Mouse (Mus musculus) MN1 (cell line): ENCODE results near the gene Myom3.

Source experiments
- DNase-seq: peaks from one replicate; pipeline ENCODE4 v3.0.0-alpha.2; 2016; ENCODE audit warnings: low spot score

Myom3 gene

DNA sequence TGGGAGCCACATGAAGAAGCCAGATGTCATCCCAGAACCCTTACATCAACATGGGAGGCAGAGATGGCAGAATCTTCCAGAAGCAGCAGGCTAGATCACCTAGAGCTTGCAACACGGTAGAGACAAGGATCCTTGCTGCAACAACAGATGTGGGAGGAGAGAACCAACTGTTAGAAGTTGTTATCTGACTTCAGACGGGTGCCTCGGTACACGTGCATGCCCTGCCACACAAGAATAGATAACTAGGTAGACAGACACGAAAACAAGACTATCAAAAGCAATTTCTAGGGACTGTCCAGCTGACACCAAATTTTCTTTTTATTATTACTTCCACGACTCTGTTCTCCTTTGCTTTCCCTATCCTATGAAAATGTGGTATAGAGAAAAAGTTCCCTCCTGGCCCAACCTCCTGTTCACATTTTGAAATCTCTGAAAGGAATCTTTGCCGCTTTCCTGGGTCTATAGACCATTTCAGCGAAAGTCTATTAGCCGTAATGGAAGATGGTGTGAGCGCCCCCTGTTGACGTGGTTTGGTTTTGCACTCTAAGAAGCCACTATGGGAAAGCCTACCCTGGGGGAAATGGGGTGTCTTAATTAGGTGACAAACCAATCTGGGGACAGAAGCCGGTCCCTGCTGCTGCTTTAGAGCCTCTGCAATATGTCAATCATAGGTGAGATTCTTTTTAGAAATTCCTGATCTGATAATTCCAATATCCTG, 57.5 kb downstream of the Myom3 start:
- no peak for DNase-seq

DNA sequence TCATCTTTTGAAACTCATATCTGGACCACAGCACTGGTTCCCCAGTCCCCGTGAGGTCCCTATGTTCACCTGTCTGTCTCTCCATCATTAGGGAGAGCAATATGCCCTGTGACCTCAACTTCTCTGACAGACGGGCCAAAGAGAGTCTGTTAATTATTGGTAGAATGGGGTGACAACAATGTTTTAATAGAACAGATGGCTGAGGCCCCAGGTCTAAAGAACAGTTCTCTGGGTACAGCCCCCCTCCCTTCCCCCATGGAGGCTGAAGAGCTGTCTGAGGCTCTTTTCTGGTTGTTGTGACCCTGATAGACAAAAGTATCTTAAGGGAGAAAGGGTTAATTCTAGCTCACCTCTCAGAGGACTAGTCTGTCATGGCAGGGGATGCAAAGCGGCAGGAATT, 58.9 kb downstream of the Myom3 start:
- DNase-seq: no peak

DNA sequence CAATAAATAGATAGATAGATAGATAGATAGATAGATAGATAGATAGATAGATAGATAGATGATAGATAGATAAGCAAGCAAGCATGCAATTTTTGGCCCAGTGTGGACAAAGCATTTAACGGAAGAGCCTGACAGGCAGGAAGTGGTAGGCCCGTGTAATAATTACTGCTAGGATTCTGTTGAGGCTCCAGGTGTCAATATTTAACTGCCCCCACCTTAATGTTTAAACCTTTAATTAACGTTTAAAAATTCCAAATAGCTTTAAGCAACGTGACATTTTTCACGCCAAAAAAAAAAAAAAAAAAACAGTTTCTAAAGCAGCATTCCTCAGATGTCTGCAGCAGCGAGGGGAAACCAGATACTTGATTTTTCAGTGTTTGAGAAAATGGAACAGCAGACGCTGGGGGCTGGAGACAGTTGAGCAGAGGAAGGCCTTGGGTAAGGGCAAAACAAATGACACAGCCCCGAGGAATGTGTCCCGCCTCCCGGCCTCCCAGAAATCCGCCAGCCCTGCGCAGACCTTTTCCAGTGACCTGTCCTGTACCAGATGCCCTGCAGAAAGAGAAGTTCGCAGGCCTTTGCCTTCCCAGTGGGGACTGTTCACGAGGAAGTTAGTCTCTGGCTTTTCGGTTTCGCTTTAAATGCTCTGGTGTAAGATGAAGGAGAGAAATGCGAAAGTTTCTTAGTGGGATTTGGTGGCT, 60.5 kb downstream of the Myom3 start:
- peak; percentile 35 for DNase-seq

DNA sequence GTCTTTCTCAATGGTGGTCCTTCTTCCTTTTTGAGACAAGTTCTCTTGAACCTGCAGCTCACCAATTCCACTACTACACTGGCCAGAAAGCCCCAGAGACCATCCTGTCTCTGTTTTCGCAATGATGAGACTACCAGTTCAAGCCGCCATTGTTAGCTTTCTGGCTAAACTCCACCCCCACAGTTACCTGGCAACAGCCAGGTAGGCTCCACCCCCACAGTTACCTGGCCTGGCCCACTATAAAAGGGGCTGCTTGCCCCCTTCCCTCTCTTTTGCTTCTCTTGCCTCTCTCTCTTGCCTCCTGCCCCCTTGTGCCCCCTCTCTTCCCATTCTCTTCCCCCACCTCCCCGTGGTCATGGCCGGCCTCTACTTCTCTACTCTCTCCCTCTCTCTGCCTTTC, 62.3 kb downstream of the Myom3 start:
- DNase-seq: no peak

DNA sequence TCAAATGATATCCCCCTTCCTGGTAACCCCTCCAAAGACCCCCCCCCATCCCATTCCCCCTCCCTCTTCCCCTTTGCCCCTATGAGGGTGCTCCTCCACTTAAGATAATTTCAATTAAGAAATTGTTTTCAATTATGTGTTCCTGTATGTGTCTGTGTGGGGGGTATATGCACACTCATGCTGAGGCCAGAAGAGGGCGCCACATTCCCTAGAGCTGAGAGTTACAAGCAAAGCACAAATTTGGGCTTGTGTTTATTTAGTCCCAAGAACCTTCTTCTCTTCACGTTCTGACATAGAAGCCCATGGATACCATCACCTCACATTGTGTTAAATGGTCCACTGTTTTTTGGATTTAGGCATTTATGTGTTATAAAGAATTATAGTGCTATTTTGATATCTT, 63.8 kb downstream of the Myom3 start:
- DNase-seq: no peak

DNA sequence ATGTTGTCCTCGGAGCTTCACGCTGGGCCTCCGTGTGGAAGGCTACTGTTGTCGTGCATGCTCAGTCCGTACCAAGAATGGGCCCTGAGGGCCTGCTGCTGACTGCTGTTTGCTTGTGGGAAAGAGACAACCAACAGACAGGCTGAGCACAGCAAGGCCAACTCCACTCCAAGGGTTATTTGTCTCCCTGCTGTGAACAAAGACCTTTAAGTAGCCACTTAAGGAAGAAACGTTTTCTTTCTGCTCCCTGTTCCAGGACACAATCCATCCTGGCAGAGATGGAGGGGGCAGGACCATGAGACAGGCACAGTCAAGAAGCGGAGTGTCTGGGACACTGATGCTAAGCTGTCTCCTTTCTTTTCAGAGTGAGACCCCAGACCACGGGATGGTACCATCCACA, 64.7 kb downstream of the Myom3 start:
- DNase-seq: no peak

DNA sequence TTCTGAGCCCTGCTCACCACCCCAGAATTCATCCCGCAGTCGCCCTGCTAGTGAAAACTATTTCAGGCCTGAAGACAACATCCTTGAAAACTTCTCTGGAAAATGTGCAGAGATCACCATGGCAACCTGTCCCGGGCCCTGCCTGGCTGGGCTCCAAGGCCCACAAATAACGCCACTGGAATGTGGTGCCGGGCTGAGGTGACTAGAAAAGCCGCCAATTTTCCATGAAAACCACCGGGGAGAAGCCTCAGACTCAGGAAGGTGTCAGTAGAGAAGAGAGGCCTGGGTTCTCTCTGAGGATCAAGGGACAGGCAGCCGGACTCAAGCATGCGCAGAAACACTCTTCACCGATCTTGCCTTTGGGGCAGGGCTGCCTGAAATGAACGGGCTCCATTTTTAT, 69.0 kb downstream of the Myom3 start:
- peak; percentile 61 for DNase-seq

DNA sequence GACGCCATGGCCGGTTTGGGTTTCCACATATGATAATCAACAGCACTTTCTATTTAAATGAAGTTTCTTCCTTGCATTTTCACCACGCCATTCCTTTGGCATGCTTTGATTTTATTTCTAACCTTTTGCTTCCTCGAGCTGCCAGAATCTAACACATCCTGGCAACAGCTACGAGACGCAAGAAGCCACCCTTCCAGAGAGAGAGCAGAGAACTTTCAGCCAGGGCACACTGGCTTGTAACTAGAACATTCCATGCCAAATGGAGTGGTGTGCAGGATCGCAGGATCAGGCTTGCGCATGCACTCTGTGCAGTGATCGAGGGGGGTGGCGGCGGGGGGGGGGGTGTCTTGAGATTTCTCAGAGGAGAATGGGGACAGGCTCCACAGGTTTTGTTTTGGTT, 72.6 kb downstream of the Myom3 start:
- no peak for DNase-seq

DNA sequence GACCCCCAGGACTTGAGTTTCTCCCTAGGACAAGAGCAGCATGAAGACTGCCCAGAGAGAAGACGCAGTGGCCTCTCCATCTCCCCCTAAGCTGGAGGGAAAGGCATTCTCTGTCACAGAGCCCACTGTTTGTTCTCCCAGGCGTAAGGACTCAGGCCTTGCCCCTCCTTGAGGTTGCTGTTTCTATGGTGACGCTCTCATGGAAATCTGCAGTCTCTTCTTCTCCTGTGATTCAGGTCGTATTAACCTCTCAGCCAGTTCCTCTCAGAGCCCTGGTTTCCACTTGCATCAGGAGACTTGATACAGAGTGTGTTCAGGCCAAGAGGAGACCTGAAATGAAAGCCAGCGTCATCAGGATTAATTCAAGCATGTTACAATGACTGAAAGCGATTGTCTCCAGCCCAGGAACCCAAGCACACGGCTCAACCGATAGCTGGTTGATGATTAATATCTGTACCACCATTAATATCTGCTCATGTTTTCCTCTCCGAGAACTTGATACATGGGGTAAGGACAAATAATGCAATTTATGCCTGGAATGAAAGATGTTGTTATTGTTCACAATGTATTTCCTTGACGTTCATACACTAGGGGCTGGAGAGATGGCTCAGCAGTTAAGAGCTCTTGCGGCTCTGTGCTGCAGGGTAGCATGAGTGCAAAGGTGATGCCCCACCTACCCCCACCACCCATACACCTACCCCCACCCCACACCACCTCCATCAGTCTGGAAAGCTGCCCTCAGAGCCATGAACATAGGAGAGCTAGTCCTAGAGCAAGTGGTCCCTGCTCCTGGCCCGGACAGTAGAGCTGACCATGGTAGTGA, 74.0 kb downstream of the Myom3 start:
- DNase-seq: no peak

DNA sequence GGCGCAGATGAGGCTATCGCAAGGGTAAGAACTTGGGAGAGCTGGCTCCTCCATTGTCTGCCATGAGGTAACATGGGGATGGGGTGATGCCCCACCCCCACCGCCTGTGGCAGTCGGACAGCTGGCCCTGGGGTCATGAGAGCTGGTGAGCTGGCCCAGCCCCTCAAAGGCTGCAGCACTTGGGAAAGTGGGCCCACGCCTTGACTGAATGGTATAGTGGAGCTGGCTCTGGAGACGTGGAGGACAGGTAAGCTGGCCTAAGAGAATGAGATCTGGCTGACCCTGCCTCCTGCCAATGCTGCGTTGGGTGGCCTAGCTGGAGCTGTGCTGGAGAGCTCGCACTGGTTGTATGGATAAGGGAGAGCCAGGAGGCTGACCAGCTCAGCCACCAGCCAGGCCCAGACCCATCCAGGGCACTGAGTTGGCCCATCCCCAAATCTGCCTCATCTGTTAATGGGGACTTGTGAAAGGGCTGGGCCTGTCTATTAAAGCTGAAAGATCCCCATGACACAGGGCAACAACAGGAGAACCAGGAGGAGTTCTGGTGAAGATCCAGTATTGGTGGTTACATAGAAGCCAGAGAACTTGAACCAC, 74.7 kb downstream of the Myom3 start:
- DNase-seq: no peak

DNA sequence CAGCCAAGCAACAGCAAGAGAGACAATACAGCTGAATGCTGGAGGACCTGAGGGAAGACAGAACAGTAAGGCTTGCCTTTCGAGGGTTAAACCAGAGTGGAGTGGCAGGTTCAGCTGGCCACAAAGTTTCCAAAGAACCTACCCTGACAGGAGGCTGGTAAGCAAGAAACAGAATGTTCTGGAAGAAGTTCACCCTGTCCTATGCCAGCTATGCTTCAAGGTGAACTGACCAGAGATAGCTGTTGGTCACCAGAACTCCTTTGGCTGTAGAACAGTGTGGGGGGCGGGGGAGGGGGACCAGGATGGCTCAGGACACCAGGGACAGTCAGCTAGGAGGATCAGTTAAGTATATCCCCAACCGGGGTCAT, 79.4 kb downstream of the Myom3 start:
- DNase-seq: no peak

DNA sequence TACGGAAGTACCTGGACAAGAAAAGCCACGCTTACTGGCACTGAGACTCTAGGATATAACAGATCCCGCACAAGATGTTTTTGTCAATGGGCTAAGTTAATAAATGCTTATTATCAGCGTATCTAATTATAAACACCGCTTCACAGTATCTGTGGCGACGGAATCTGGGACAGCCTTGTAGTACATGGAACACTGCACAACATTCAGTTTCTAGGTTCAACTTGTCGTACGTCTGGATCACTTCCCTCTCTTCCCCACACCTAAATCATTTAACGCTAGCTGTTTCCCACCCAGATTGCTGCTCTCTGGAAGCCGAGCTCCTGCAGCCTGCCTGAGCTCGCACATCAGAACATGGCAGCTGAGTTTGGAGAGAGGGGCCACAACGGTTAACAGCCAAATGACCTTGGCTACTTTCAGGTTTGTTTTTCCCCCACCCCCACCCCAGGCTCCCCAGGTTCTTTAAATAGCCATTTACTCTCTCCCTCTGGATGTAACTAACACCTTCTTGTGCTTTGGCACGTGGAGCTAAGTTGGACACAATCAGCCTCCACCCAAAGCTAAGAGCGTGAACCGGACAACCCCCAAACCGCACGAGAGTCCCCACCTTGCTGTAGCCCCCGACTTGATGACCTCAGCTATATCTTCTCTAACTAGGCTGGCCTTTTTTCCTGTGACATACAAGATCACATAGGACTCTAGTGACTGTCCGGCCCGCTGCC, 79.9 kb downstream of the Myom3 start:
- no peak for DNase-seq

DNA sequence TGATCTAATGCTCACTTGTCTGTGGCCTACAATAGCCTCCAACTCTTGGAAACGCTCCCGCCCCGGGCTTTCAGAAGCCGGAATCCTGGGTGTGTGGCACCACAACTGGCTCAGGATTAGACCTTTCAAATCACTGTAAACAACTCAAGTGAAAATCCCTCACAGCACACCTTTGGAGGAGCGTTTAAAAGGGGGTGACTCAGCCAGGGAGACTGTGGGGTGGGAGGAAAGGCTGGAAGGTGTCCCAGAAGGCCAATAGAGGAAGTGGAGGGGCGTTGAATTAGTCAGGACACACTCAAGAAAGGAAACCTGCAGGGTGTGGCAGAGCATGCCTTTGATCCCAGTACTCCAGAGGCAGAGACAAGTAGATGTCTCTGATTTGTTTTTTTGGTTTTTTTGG, 84.9 kb downstream of the Myom3 start:
- DNase-seq: no peak

DNA sequence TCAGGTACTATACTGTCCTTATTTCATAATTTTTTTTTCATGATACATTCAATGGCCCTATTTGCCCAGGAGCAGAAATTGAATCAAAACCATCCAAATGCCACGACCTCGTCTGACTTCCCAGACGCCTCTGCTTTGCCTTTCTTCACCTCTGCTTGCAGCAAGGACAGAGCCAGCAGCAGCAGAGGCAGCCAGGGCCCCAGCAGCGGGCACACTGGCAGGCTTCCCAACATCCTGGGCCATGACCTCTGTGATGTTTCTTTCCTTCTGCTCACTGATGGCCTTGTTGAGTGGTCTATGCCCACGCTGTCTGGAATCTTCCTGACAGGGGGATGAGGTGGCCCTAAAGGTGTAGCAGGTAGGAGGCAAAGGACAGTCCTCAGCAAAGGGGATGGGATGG, 88.1 kb downstream of the Myom3 start:
- DNase-seq: no peak

DNA sequence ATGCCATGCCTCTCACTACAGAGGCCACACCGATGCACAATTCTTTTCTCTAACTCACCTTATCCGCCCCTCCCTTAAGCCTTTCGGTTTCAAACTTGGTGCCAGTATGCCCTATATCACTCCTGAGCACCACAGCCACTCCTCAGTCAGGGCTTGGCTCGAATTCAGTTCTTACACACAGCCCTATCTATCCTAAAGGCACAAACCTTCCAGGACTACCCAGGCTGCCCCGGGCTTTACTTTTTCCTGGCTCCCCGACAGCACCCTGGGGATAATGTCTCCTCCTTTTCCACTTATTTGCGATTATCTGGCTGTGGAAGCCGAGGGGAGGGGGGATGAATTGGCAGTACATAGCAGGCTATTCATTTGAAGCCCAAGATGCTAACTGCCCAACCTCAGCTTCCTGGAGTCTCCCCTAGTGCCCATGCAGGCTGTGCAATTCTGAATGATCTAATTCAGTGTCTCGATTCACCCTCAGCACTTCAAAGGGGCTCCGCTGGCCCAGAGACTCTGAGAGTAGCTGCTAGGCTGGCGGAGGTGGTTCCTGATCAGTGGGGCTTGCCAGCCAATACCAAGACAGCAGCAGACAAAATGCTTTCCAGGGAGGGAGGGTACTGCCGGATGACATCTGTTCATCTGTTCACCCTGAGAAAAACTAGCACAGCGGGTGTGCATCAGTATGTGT, 91.0 kb downstream of the Myom3 start:
- no peak for DNase-seq

DNA sequence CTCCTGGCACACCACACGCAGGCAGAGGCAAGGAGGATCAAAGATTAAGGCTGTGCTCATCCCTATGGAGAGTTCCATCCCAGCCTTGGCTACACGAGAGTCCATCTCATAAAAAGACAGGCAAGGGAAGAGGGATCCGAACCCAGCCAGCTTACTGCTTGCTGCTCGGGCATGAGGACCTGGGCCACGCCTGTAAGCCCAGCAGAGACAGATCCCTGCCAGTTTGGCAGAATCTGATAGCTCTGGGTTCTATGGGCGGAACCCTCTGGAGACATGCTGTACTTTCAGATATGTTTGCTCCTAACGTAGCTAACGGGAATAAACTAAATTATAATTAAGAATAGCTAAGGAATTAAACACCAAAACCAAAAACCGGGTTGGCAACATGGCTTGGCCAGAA, 92.4 kb downstream of the Myom3 start:
- no peak for DNase-seq

DNA sequence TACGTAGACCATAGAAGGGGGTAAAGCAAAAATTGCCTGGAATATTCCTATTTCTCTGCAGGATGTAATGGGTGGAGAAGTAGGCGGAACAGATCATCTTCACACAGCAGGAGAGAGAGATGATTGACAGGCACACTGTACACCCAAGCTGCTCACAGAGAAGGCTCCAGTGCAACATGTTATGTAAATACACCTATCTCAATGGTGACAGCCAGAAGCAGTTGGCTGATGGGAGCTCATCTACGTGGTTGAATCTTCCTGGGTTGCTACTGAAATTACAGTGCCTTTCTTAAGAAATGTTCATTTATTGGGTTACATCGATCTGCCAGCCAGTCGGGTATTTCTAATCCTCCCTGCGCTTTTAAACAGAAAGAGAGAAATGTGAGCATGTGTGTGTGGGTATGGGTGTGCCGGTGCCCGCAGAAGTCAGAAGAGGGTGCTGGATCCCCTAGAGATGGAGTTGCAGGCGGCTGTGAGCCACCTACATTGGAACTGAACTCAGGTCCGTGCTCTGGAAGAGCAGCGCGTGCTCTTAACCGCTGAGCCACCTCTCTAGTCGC, 94.6 kb downstream of the Myom3 start:
- no peak for DNase-seq

DNA sequence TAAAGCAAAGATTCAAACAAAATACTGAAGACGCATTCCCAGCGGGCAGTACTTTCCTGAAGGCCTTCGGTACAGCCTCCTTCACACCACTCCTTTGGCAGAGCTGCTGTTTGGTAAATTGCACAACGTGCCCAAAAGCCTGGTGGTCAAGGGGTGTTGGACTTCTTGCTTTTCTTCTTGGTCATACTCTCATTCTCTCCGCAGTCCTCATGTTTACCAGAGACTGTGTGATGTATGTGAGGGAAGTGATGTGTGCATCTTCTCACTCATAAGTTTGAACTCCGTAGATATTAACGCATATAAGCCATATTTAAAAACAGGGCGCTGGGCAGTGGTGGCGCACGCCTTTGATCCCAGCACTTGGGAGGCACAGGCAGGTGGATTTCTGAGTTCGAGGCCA, 95.1 kb downstream of the Myom3 start:
- no peak for DNase-seq

DNA sequence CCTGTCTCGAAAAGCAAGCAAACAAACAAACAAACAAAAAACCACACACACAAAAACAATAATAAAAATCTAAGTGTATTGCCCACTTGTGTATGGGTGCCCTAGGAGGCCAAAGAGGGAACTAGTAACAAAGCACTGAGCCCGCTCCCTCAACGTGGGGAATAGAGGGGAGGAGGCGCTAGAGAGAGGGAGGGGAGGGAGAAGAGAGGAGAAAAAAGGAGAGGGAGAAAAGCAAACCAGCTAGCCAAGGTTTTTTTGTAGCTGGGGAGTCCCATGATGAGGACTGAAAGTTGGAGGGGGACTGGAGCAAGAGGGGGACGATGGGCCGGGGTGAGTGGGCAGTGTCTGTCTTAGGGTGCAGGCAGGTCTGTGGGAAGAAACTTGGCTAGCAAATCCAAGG, 95.6 kb downstream of the Myom3 start:
- peak; percentile 48 for DNase-seq

DNA sequence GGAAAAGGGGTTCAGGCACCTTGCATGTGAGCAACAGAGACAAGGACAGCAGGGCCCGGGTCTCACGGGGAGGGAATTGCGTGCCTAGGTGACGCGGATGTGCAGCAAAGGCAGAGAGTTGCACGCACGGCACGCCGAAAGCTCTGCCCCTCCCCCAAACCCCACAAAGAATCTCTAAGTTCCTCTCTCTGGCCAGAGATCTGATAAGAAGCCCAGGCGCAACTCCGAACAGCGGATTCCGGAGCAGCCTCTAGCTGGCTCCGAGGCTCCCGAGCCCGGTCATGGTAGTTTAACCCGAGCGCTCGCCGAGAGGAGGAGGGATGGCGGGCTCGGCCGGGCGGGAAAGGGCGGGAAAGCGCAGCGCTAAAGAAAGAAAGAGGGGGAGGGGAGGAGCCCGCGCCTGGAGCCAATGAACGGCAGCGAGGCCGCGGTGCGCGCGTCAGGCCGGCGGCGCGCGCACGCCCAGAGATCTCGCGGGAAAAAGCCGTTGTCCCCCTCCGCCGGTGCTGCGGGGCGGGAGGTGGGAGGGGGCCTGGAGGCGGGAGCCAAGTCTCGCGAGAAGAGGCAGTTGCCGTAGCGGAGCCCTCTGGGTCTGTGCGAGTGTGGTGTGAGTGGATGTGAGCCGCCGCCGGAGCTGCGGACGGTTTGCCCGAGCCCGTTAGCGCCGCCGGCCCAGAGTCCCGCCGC, 96.2 kb downstream of the Myom3 start, which contains the start of gene Srsf10:
Srsf10 (plus strand) TSS at position 212 of the 687 bp plus-strand sequence.
- peak; percentile 99 for DNase-seq
